Mouse (Mus musculus) olfactory bulb, adult 2 months (tissue): ENCODE data around the gene Tmem163.

Source experiments
- CTCF ChIP-seq: fragments of 200-500 bp; IDR thresholded peaks from 2 replicates; pipeline ENCODE4 v1.5.1; 2012; ENCODE audit warnings: low read depth, mild to moderate bottlenecking, low read length, moderate library complexity; ENCODE audit not compliant: insufficient read depth
- POLR2A ChIP-seq: fragments of 200-500 bp; IDR thresholded peaks from 2 replicates; pipeline ENCODE4 v1.6.1; 2012; ENCODE audit warnings: mild to moderate bottlenecking, low read depth, low read length, moderate library complexity; ENCODE audit not compliant: insufficient read depth

DNA sequence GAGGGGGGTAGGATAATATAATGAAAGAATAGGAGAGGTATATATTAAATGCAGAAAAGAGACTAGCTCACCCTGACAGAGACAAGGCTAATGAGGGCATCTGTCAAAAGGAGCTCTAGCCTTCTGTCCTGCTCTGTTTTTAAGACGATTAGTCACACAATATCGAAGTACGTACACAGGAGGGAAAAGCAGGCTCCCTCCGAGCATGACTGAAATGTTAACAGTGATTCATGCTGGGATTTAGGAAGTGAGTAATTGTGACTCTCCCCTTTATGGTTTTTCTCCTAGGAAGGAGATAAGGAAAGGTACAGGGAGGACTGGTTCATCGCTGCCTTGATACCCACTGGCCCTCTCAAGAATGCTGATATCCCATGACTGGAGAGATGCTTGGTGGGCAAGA lies 57.0 kb downstream of the Tmem163 start:
- TF ChIP-seq POLR2A (no peak), CTCF (no peak)
